Mouse (Mus musculus): ENCODE results near the gene Nudcd3.
A peak's percentile ranks its signal among the peaks of the same experiment; 100 is the strongest.
"Not testable (repeated sequence)": the region's sequence is repeated elsewhere in the genome, so short reads cannot be mapped to it uniquely, and the experiment has no call there.

Nudcd3 gene

GRCm38 (mm10) chr11:6120596-6120995 lies 79.6 kb downstream of the Nudcd3 start:
- DNase-seq (ENCODE audit: low spot score): no peak

- no peak for DNase-seq (ENCODE audit: low spot score)
Observed at GRCm38 (mm10) chr11:6120001-6120400, 80.2 kb downstream of the Nudcd3 start.

GRCm38 (mm10) chr11:6119312-6119711 lies 80.9 kb downstream of the Nudcd3 start:
- DNase-seq (ENCODE audit: low spot score): no peak

- DNase-seq (ENCODE audit: low spot score): no peak
Observed at GRCm38 (mm10) chr11:6117956-6118355, 82.3 kb downstream of the Nudcd3 start.

- no peak for DNase-seq (ENCODE audit: low spot score)
Observed at GRCm38 (mm10) chr11:6111734-6112484, 88.3 kb downstream of the Nudcd3 start.

GRCm38 (mm10) chr11:6109990-6110389 lies 90.2 kb downstream of the Nudcd3 start:
- DNase-seq (ENCODE audit: low spot score): peak; percentile 77

GRCm38 (mm10) chr11:6108296-6108695 lies 91.9 kb downstream of the Nudcd3 start:
- no peak for DNase-seq (ENCODE audit: low spot score)

GRCm38 (mm10) chr11:6107722-6108121 lies 92.5 kb downstream of the Nudcd3 start:
- no peak for DNase-seq (ENCODE audit: low spot score)

- peak; percentile 44 for DNase-seq (ENCODE audit: low spot score)
Observed at GRCm38 (mm10) chr11:6104734-6105133, 95.5 kb downstream of the Nudcd3 start.

GRCm38 (mm10) chr11:6096637-6097036 lies 103.6 kb downstream of the Nudcd3 start:
- DNase-seq (ENCODE audit: low spot score): not testable (repeated sequence)

GRCm38 (mm10) chr11:6086991-6087390 lies 113.2 kb downstream of the Nudcd3 start:
- no peak for DNase-seq (ENCODE audit: low spot score)

GRCm38 (mm10) chr11:6078737-6079136 lies 121.5 kb downstream of the Nudcd3 start:
- no peak for DNase-seq (ENCODE audit: low spot score)

GRCm38 (mm10) chr11:6075618-6076066 lies 124.6 kb downstream of the Nudcd3 start:
- no peak for DNase-seq (ENCODE audit: low spot score)

- DNase-seq (ENCODE audit: low spot score): no peak
Observed at GRCm38 (mm10) chr11:6068181-6068957, 131.8 kb downstream of the Nudcd3 start.

- no peak for DNase-seq (ENCODE audit: low spot score)
Observed at GRCm38 (mm10) chr11:6067160-6067559, 133.1 kb downstream of the Nudcd3 start.

GRCm38 (mm10) chr11:6066176-6066575 lies 134.0 kb downstream of the Nudcd3 start, which contains the start of gene Camk2b:
Gene Camk2b, minus strand, starts transcription at chr11:6066362.
- no peak for DNase-seq (ENCODE audit: low spot score)

- DNase-seq (ENCODE audit: low spot score): no peak
Observed at GRCm38 (mm10) chr11:6065551-6066121, 134.6 kb downstream of the Nudcd3 start.

GRCm38 (mm10) chr11:6065046-6065521 lies 135.1 kb downstream of the Nudcd3 start:
- no peak for DNase-seq (ENCODE audit: low spot score)

GRCm38 (mm10) chr11:6064215-6065045 lies 135.8 kb downstream of the Nudcd3 start:
- DNase-seq (ENCODE audit: low spot score): no peak

GRCm38 (mm10) chr11:6063501-6064214 lies 136.6 kb downstream of the Nudcd3 start:
- no peak for DNase-seq (ENCODE audit: low spot score)

- DNase-seq (ENCODE audit: low spot score): no peak
Observed at GRCm38 (mm10) chr11:6063065-6063464, 137.2 kb downstream of the Nudcd3 start.
